Mouse (Mus musculus) liver, embryonic 11.5 days (tissue): ENCODE data around the gene BC051019. TPM values are rescaled to one million over a fixed set of nuclear protein-coding genes. Genes with fewer than 3 reads are reported as not detected.

Experiments
- ATAC-seq: fragments of 200-750 bp; cut with Nextera tagmentation; replicated peaks from 2 replicates; pipeline ENCODE4 v1.8.0; 2017; ENCODE audit warnings: moderate number of reproducible peaks, mild to moderate bottlenecking, moderate TSS enrichment, moderate library complexity; ENCODE audit not compliant: low FRiP score
- DNase-seq: peaks from one replicate; pipeline ENCODE4 v3.0.0-alpha.2; 2017; ENCODE audit warnings: low spot score
- H3K27ac ChIP-seq: fragments of 300-500 bp; sonication (generic); 2 replicates; pipeline ENCODE4 v1.5.1; 2014; ENCODE audit warnings: mild to moderate bottlenecking, low read depth, low read length, control low read depth
- H3K27me3 ChIP-seq: fragments of 300-500 bp; sonication (generic); replicated peaks from 2 replicates; pipeline ENCODE4 v1.6.1; 2014; ENCODE audit warnings: low read length, mixed read lengths; ENCODE audit not compliant: control insufficient read depth, insufficient read depth
- H3K36me3 ChIP-seq: fragments of 300-500 bp; sonication (generic); 2 replicates; pipeline ENCODE4 v1.6.1; 2014; ENCODE audit warnings: mild to moderate bottlenecking, low read length, moderate library complexity, mixed read lengths; ENCODE audit not compliant: control insufficient read depth, insufficient read depth
- H3K4me1 ChIP-seq: fragments of 300-500 bp; sonication (generic); replicated peaks from 2 replicates; pipeline ENCODE4 v1.6.1; 2014; ENCODE audit warnings: low read length, mixed read lengths; ENCODE audit not compliant: control insufficient read depth, insufficient read depth
- H3K4me2 ChIP-seq: fragments of 300-500 bp; sonication (generic); 2 replicates; pipeline ENCODE4 v1.6.1; 2014; ENCODE audit warnings: mild to moderate bottlenecking, control low read depth, moderate library complexity
- H3K4me3 ChIP-seq: fragments of 300-500 bp; sonication (generic); 2 replicates; pipeline ENCODE4 v1.5.1; 2014; ENCODE audit warnings: low read depth, low read length, control low read depth
- H3K9ac ChIP-seq: fragments of 300-500 bp; sonication (generic); 2 replicates; pipeline ENCODE4 v1.6.1; 2014; ENCODE audit warnings: low read depth, low read length, control low read depth
- H3K9me3 ChIP-seq: fragments of 300-500 bp; sonication (generic); 2 replicates; pipeline ENCODE4 v1.6.1; 2016; ENCODE audit warnings: low read length, inconsistent platforms, mixed read lengths; ENCODE audit not compliant: control insufficient read depth
- WGBS: fragments of 180-500 bp; shearing (Covaris S2); extraction: QIAGEN DNeasy Blood & Tissue Kit; methylation state at CpG from one replicate; pipeline ENCODE4 v1.1.7; 2014; 5-methylcytosine and 5-hydroxymethylcytosine counted together
- polyA plus RNA-seq: library from polyadenylated mRNA; unstranded; fragments of >200 nt; fragmentation: Nextera tagmentation; extraction: Ambion mirVana; gene quantifications from 2 replicates; pipeline ENCODE4 v1.2.1, GENCODE M21; 2014

BC051019 gene
- polyA plus RNA-seq, 1 experiment from 2014 or later: 0.47 TPM

DNA sequence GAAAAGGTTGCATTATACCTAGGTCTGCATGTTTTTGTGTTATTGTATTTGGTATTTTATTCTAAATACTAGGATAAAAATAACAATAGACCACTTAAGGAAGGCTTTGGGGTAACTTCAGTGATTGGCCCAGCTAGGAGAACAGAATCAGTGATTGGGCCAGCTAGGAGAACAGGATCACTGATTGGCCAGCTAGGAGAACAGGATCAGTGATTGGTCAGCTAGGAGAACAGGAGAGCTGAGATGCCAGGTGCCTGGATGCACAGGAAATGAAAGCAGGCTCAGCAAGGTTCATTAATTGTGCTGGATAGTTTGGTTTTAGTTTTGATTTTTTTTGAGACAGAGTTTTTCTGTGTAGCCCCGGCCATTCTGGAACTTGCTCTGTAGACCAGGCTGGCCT is 42.8 kb downstream of the BC051019 start:
- no peaks in the 10 kb centered on the region for H3K36me3 ChIP-seq
- H3K9me3 ChIP-seq: no peaks in the 10 kb centered on the region
- H3K27me3 ChIP-seq: no peaks in the 10 kb centered on the region
- H3K4me2 ChIP-seq: no peak overlapping the region
- no peak overlapping the region for H3K27ac ChIP-seq
- H3K4me1 ChIP-seq: no peaks in the 10 kb centered on the region
- DNase-seq (no peak), ATAC-seq (no peak)
- WGBS: 93% methylated on average over 1 of the region's 1 CpGs
- no peak overlapping the region for H3K9ac ChIP-seq
- H3K4me3 ChIP-seq: no peak overlapping the region

DNA sequence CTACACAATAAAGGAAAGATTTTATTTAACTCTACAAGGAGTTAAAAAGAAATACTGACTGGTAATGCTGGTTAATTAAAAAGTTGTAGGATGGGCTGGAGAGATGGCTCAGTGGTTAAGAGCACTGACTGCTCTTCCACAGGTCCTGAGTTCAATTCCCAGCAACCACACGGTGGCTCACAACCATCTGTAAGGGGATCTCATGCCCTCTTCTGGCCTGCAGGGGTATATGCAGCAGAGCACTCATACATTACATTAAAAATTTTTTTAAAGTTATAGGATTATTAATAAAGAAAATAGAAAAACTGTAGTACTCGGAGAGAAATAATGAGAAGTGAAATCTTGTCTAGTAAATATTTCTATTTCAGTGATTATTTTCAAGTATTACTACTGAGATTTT is 43.4 kb downstream of the BC051019 start:
- Histone ChIP-seq H3K9ac (no peak overlapping the region), H3K36me3 (no peaks in the 10 kb centered on the region), H3K4me2 (no peak overlapping the region), H3K9me3 (no peaks in the 10 kb centered on the region), H3K27me3 (no peaks in the 10 kb centered on the region), H3K4me3 (no peak overlapping the region), H3K4me1 (no peaks in the 10 kb centered on the region), H3K27ac (no peak overlapping the region)
- DNase-seq (no peak), ATAC-seq (no peak)
- 85% methylated on average over 2 of the region's 2 CpGs for WGBS

DNA sequence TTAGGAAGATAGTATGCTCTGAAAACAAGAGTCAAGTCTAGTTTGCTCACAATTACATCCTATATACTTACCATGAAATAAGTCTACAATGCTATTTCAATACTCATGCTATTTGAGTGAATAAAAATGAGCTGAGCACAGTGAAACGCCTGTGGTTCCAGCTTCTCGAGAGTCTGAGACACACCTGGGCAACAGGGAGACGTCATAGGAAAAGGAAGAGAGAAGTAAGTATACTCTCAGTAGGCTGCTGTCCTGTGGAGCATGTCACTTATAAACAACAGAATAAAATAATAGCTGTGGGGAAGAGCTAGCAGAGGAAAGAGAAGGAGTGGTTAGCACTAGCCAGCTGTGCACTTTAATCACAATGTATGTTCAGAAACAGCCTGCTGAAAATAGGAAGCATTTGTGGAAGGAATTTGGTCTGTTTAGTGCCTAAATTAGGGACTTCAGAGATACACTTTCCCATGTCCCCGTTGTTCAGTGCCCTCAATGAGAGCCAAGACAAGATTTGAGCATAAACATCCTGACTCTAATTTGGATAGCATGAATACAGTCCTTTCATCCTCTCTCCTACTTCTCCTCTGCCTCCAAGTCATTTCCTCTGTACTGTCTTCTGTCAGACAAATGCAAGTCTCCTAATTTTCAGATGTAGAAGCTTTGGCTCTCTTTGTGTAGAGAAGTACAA is 48.6 kb downstream of the BC051019 start:
- H3K36me3 ChIP-seq: no peaks in the 10 kb centered on the region
- no peak for ATAC-seq
- no peak overlapping the region for H3K4me2 ChIP-seq
- DNase-seq: no peak
- peaks cover 3% of the 10 kb centered on the region; the same call in 1 of the 2 replicates for H3K4me1 ChIP-seq
- H3K9me3 ChIP-seq: no peaks in the 10 kb centered on the region
- no peak overlapping the region for H3K9ac ChIP-seq
- WGBS: 61% methylated on average over 4 of the region's 4 CpGs
- no peaks in the 10 kb centered on the region for H3K27me3 ChIP-seq
- H3K27ac ChIP-seq: no peak overlapping the region
- H3K4me3 ChIP-seq: no peak overlapping the region

DNA sequence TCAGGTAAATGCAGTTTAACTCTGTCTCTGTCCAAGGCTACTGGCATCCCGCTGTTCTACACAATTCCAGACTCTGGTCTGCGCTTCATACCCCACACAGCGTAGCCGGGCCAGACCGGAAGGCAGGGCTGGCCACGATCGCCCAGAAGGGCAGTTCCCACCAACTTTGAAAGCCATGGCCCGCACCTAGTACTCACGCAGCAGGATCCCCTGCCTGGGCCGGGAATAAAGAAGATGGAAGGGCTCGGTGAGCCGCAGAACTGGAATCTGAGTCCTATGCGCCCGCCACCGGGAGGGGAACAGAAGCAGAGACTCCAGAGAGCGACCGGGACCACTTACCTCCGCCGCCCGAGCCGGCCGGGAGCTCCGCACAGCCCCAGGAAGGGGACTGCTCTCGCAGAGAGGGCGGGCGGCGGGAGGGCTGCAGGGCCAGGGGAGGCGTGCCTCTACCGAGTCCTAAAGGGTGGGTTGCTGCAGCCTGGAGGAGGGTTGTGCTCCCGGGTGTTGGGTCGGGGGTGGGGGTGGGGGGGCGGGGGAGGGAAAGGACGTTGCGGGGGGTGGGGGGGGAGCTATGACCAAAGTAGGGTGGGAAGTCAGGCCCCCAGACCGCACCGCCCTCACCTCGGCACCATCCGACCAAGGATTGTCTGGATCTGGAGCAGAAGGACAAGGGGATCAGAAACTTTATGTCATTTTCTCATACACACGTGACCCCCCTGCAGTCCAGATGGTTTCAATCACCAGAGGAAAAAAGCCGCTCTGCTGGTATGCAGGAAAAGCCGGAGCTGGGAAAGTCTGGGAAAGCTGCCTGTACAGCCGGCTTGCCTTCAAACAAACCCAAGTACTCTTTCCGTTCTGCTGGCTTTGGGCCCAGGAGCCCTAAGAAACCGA is 51.8 kb downstream of the BC051019 start:
- DNase-seq: peak; percentile 78
- peak overlapping the region; percentile 69 for H3K27ac ChIP-seq

DNA sequence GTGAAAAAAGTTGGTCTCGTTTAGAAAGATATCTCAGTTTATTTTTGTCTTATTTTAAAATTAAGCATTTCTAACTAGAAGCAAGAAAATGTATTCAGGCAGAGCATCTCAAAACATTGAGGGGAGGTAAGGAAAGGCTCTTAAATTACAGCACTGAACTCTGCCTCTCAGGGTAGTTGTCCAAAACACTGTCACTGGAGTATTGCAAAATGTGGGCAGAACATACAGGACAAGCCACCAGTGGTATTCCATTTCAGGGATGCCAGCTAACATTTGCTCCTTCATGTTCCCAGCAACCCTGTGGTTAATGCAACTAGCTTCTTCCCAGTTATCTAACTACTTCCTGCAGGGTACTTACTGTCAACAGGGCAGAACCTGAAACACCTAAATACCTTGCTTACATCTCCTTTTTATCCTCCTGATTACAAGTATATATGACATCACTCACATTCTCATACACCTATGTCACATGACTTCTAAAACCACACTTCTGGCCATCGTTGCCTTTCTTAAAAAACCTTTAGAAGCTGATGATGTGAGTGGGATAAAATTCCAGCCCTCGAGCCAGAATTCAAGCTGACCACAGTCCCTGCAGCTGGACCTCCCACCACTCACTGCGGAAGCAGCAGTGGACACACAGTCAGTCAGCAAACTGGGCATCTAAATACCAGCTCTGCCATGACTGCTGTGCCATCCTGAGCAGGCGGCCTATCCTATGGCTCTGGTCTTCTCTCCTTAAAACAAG is 54.1 kb downstream of the BC051019 start:
- WGBS: 77% methylated on average over 5 of the region's 5 CpGs
- Histone ChIP-seq H3K4me1 (peaks cover 3% of the 10 kb centered on the region; the same call in 1 of the 2 replicates), H3K9me3 (no peaks in the 10 kb centered on the region), H3K27ac (no peak overlapping the region), H3K36me3 (no peaks in the 10 kb centered on the region), H3K9ac (no peak overlapping the region), H3K4me2 (peak overlapping the region; percentile 33), H3K27me3 (no peaks in the 10 kb centered on the region), H3K4me3 (no peak overlapping the region)
- ATAC-seq (no peak), DNase-seq (no peak)

More for the DNA sequence above, 51.8 kb downstream of the BC051019 start:
- ATAC-seq: peak; percentile 91
- WGBS: 4% methylated on average over 41 of the region's 44 CpGs
- peak overlapping the region; percentile 78 for H3K4me2 ChIP-seq
- H3K27me3 ChIP-seq: no peaks in the 10 kb centered on the region
- H3K9ac ChIP-seq: peak overlapping the region; percentile 66
- H3K4me3 ChIP-seq: peak overlapping the region; percentile 56
- no peaks in the 10 kb centered on the region for H3K36me3 ChIP-seq
- no peaks in the 10 kb centered on the region for H3K9me3 ChIP-seq
- H3K4me1 ChIP-seq: peaks cover 3% of the 10 kb centered on the region; the same call in 1 of the 2 replicates

DNA sequence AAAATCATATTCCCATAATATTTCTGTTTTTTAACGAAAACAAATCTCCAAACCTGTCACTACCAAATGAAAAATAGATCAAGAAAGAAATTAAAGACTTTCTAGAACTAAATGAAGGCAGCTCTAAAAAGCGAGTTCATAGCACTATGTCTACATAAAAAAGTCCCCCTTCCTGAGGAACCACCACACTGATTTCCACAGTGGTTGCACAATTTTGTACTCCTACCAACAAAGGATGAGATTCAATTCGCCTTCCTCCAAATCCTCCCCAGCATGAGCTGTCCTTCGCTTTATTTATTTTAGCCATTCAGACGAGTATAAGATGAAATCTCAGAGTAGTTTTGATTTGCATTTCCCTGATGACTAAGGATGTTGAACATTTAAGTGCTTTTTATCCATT is 57.0 kb downstream of the BC051019 start:
- no peaks in the 10 kb centered on the region for H3K27me3 ChIP-seq
- ATAC-seq: no peak
- no peaks in the 10 kb centered on the region for H3K36me3 ChIP-seq
- WGBS: 78% methylated on average over 5 of the region's 5 CpGs
- no peaks in the 10 kb centered on the region; the same call in 1 of the 2 replicates for H3K4me1 ChIP-seq
- H3K27ac ChIP-seq: no peak overlapping the region
- no peak overlapping the region for H3K4me3 ChIP-seq
- no peak for DNase-seq
- H3K9me3 ChIP-seq: no peaks in the 10 kb centered on the region
- no peak overlapping the region for H3K4me2 ChIP-seq
- H3K9ac ChIP-seq: no peak overlapping the region

DNA sequence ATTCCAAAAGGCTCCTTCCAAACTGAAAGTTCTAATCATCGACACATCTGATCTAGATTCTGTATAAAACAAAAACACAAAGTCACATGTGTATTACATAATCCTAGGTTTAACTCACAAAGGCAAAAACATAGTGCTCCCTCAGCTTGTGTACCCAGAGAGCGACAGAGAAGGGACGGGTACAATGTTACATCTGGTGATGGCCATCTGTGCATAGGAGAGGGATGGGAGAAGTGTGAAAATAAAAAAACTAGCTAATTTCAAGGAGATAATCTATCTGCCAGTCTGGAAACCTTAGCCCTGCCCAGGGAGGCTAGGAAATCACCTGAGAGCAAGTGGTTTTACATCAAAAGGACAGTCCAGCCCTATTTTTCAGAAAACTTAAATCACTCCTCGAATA is 61.0 kb downstream of the BC051019 start:
- Histone ChIP-seq H3K27ac (no peak overlapping the region), H3K36me3 (no peaks in the 10 kb centered on the region), H3K27me3 (no peaks in the 10 kb centered on the region), H3K4me3 (no peak overlapping the region), H3K9me3 (no peaks in the 10 kb centered on the region), H3K4me1 (peaks cover 17% of the 10 kb centered on the region), H3K9ac (no peak overlapping the region), H3K4me2 (no peak overlapping the region)
- 87% methylated on average over 4 of the region's 4 CpGs for WGBS
- no peak for DNase-seq
- no peak for ATAC-seq
